Mouse (Mus musculus): ENCODE results near the gene Cacng7.

DNA sequence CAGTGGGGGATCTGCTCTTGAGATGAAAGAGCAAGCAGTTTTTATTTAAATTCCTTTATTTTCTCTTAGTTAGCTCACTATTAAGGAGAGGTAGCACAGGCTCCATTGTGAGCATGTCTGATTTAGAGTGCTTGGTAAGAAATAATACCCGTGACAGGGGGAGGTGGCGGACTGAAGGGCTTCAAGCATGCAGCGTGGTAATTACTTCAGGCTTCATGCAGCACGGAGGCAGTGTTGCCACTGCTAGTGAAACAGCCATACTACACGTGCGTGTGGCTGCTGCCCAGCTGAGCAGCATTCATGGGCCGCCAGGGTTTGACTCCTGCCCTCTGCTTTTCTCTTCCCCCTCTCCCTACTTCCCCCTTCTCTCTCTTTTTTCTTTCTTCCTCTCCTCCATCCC, 65.0 kb downstream of the Cacng7 start:
- no peak for TF ChIP-seq CTCF (IDR thresholded peaks at IDR 0.05)
- TF ChIP-seq EP300 (IDR thresholded peaks at IDR 0.05), result no peak
